Mouse (Mus musculus) macrophage (primary cell): ENCODE measurements around the gene Per1. TPM values are rescaled to one million over a fixed set of nuclear protein-coding genes. Genes with fewer than 3 reads are reported as not detected.

Experiments
- polyA plus RNA-seq: library from polyadenylated mRNA; stranded (reverse); fragments of 250-400 nt; gene quantifications from 3 replicates; pipeline ENCODE4 v1.2.4, GENCODE M21; 2018; ENCODE audit warnings: inconsistent platforms

Gene Per1
- polyA plus RNA-seq, 1 experiment from 2014 or later, result 17.5 TPM

Other genes with a start within 250 kb of the Per1 start
- 52.9 to 132 TPM (median 60.1 TPM) in 3 replicates for gene Ndel1, start 223.4 kb upstream of the Per1 start, polyA plus RNA-seq
- not detected in 3 replicates for gene Rnf222, start 206.7 kb upstream of the Per1 start, polyA plus RNA-seq
- 1,656 to 2,144 TPM (median 1,836 TPM) in 3 replicates for gene Rpl26, start 193.6 kb upstream of the Per1 start, polyA plus RNA-seq
- gene Odf4, start 168.1 kb upstream of the Per1 start, polyA plus RNA-seq, result not detected in 3 replicates
- not detected in 3 replicates for gene Arhgef15, start 137.7 kb upstream of the Per1 start, polyA plus RNA-seq
- 2.7 to 3.2 TPM (median 2.7 TPM) in 3 replicates for gene Slc25a35, start 127.1 kb upstream of the Per1 start, polyA plus RNA-seq
- 2.4 to 11.2 TPM (median 3.4 TPM) in 3 replicates for gene Rangrf, start 120.0 kb upstream of the Per1 start, polyA plus RNA-seq
- gene Pfas, start 86.8 kb upstream of the Per1 start, polyA plus RNA-seq, result 2.4 to 12.1 TPM (median 5.6 TPM) in 3 replicates
- gene Ctc1, start 79.3 kb upstream of the Per1 start, polyA plus RNA-seq, result 17.1 to 28.9 TPM (median 20.6 TPM) in 3 replicates
- 4.2 to 8.5 TPM (median 7.3 TPM) in 3 replicates for gene Aurkb, start 49.6 kb upstream of the Per1 start, polyA plus RNA-seq
- gene Borcs6, start 35.5 kb upstream of the Per1 start, polyA plus RNA-seq, result 11.7 to 37.1 TPM (median 15.6 TPM) in 3 replicates
- gene Tmem107, start 24.4 kb upstream of the Per1 start, polyA plus RNA-seq, result 4.1 to 7.3 TPM (median 4.2 TPM) in 3 replicates
- gene Vamp2, start 6.7 kb upstream of the Per1 start, polyA plus RNA-seq, result 23.6 to 47.7 TPM (median 36.7 TPM) in 3 replicates
- not detected in 3 replicates for gene Hes7, start 25.2 kb downstream of the Per1 start, polyA plus RNA-seq
- 0.14 to 0.29 TPM in 2 of 3 replicates, not detected in the other for gene 9130213A22Rik, start 27.4 kb downstream of the Per1 start, polyA plus RNA-seq
- 0.19 TPM in 1 of 3 replicates, not detected in the others for gene Aloxe3, start 30.7 kb downstream of the Per1 start, polyA plus RNA-seq
- gene Alox12b, start 61.8 kb downstream of the Per1 start, polyA plus RNA-seq, result not detected in 3 replicates
- not detected in 3 replicates for gene Alox8, start 102.6 kb downstream of the Per1 start, polyA plus RNA-seq
- gene Gucy2e, start 141.8 kb downstream of the Per1 start, polyA plus RNA-seq, result not detected in 3 replicates
- gene Cntrob, start 228.6 kb downstream of the Per1 start, polyA plus RNA-seq, result 3.6 to 6.7 TPM (median 5.4 TPM) in 3 replicates
- 103 to 111 TPM (median 110 TPM) in 3 replicates for gene Trappc1, start 228.8 kb downstream of the Per1 start, polyA plus RNA-seq
- 0.11 to 0.33 TPM (median 0.23 TPM) in 3 replicates for gene Kcnab3, start 231.0 kb downstream of the Per1 start, polyA plus RNA-seq
- gene Rnf227, start 245.2 kb downstream of the Per1 start, polyA plus RNA-seq, result 3.3 to 4.4 TPM (median 3.6 TPM) in 3 replicates